Mouse (Mus musculus): ENCODE results near the gene E330034G19Rik.
"Not testable (repeated sequence)": the region's sequence is repeated elsewhere in the genome, so short reads cannot be mapped to it uniquely, and the experiment has no call there.

The E330034G19Rik gene

GRCm38 (mm10) chr14:24347007-24347406 lies 54.0 kb downstream of the E330034G19Rik start:
- not testable (repeated sequence) for DNase-seq (ENCODE audit: low spot score in 2 of 2)

- peak; percentile 4 to 9 for DNase-seq (ENCODE audit: low spot score in 2 of 2)
Observed at GRCm38 (mm10) chr14:24358295-24358951, 65.4 kb downstream of the E330034G19Rik start.

Measured in frontal cortex, postnatal 14 days (tissue).